Mouse (Mus musculus) forebrain, embryonic 16.5 days (tissue): ENCODE results near the gene Barhl1. TPM values are rescaled to one million over a fixed set of nuclear protein-coding genes. Genes with fewer than 3 reads are reported as not detected.

Experiments
- ATAC-seq: fragments of 200-750 bp; cut with Nextera tagmentation; 2 replicates; pipeline ENCODE4 v1.8.0; 2017; ENCODE audit warnings: mild to moderate bottlenecking, moderate library complexity
- H3K27ac ChIP-seq: fragments of 300-500 bp; sonication (generic); 2 replicates; pipeline ENCODE4 v1.5.1; 2014; ENCODE audit warnings: low read length, control low read depth
- H3K27me3 ChIP-seq: fragments of 300-500 bp; sonication (generic); replicated peaks from 2 replicates; pipeline ENCODE4 v1.6.1; 2014; ENCODE audit warnings: low read length; ENCODE audit not compliant: control insufficient read depth, insufficient read depth
- H3K36me3 ChIP-seq: fragments of 300-500 bp; sonication (generic); 2 replicates; pipeline ENCODE4 v1.6.1; 2014; ENCODE audit not compliant: control insufficient read depth, insufficient read depth
- H3K4me1 ChIP-seq: fragments of 300-500 bp; sonication (generic); replicated peaks from 2 replicates; pipeline ENCODE4 v1.6.1; 2014; ENCODE audit warnings: low read length; ENCODE audit not compliant: control insufficient read depth, insufficient read depth
- H3K4me2 ChIP-seq: fragments of 300-500 bp; sonication (generic); 2 replicates; pipeline ENCODE4 v1.6.1; 2014; ENCODE audit warnings: mild to moderate bottlenecking, low read length, control low read depth
- H3K4me3 ChIP-seq: fragments of 300-500 bp; sonication (generic); replicated peaks from 2 replicates; pipeline ENCODE4 v1.5.1; 2014; ENCODE audit warnings: mild to moderate bottlenecking, low read length, control low read depth
- H3K9ac ChIP-seq: fragments of 300-500 bp; sonication (generic); replicated peaks from 2 replicates; pipeline ENCODE4 v1.6.1; 2014; ENCODE audit warnings: low read depth, low read length, control low read depth
- H3K9me3 ChIP-seq: fragments of 300-500 bp; sonication (generic); 2 replicates; pipeline ENCODE4 v1.6.1; 2016; ENCODE audit warnings: low read length; ENCODE audit not compliant: control insufficient read depth
- WGBS: fragments of 180-500 bp; shearing (Covaris S2); extraction: QIAGEN DNeasy Blood & Tissue Kit; methylation state at CpG from one replicate; pipeline ENCODE4 v1.1.7; 2014; 5-methylcytosine and 5-hydroxymethylcytosine counted together
- polyA plus RNA-seq: library from polyadenylated mRNA; unstranded; fragments of >200 nt; fragmentation: Nextera tagmentation; extraction: Ambion mirVana; gene quantifications from 2 replicates; pipeline ENCODE4 v1.2.1, GENCODE M21; 2015

Barhl1 gene
- 0.83 and 0.89 TPM in 2 replicates for polyA plus RNA-seq

DNA sequence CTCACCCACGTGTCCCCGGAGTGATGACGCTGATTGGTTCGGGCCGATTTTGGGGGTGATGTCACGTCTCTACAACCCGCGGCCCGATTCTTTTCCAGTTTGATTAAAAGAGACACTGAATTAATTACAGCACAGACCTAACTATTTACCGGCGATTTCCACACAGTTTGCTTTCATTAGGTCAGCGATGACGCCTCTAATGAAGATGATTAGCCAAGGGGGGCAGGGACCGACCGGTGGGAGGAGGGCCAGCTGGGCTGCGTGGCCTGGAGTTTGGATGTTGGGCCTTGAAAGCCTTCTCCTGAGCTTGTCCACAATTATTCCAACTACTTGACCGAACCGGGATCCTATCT, at the start of gene Barhl1:
Barhl1 (minus strand) TSS at position 156 of the 353 bp plus-strand sequence.
- Histone ChIP-seq H3K4me2 (no peak within 1 kb of the TSS), H3K9me3 (no peaks in the 10 kb centered on the region), H3K27me3 (peaks cover 69% of the 10 kb centered on the region), H3K27ac (no peak within 1 kb of the TSS), H3K9ac (no peak within 1 kb of the TSS), H3K36me3 (no peaks in the 10 kb centered on the region), H3K4me1 (peaks cover 15% of the 10 kb centered on the region), H3K4me3 (no peak within 1 kb of the TSS)
- ATAC-seq, result no peak
- WGBS, result under 1% methylated on average over 18 of the region's 18 CpGs

DNA sequence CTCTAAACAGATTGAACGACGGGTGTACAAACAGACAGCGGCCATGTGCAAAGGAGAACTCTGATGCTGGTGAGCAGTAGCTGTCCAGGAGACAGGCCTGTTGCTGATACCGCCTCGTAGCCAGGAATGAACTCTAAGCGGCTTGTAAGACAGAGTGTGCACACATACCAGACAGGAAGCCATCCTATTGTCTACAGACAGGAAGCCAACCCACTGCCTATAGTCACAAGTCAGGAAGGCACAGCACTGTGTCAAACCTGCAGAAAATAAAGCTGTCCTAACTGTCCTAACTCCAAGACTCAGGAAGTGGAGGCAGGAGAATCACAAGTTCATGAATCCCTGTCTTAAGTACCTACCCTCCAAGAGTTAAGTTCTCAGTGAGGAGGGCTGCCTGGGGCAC, 47.1 kb upstream of the Barhl1 start:
- Histone ChIP-seq H3K9ac (no peak overlapping the region), H3K4me1 (no peaks in the 10 kb centered on the region), H3K27me3 (no peaks in the 10 kb centered on the region), H3K9me3 (no peaks in the 10 kb centered on the region), H3K27ac (no peak overlapping the region), H3K4me2 (no peak overlapping the region), H3K36me3 (no peaks in the 10 kb centered on the region), H3K4me3 (no peak overlapping the region)
- 88% methylated on average over 6 of the region's 6 CpGs for WGBS
- ATAC-seq, result no peak

DNA sequence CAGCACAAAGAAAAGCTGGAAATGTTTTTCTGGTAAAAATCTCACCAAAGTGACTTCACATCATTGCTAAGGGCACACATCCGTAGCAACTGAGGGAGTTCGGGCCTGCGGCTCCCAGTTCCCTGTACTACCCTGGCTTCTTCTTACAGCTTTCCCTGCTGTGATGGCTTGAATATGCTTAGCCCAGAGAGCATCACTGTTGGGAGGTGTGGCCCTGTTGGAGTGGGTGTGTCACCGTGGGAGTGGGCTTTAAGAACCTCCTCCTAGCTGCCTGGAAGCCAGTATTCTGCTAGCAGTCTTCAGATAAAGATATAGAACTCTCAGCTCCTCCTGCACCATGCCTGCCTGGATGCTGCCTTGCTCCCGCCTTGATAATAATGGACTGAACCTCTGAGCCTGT, 45.2 kb upstream of the Barhl1 start:
- Histone ChIP-seq H3K4me1 (no peaks in the 10 kb centered on the region), H3K9me3 (no peaks in the 10 kb centered on the region), H3K9ac (no peak overlapping the region), H3K4me2 (no peak overlapping the region), H3K27ac (no peak overlapping the region), H3K4me3 (no peak overlapping the region), H3K36me3 (no peaks in the 10 kb centered on the region), H3K27me3 (no peaks in the 10 kb centered on the region)
- WGBS, result 67% methylated on average over 5 of the region's 5 CpGs
- ATAC-seq, result no peak

DNA sequence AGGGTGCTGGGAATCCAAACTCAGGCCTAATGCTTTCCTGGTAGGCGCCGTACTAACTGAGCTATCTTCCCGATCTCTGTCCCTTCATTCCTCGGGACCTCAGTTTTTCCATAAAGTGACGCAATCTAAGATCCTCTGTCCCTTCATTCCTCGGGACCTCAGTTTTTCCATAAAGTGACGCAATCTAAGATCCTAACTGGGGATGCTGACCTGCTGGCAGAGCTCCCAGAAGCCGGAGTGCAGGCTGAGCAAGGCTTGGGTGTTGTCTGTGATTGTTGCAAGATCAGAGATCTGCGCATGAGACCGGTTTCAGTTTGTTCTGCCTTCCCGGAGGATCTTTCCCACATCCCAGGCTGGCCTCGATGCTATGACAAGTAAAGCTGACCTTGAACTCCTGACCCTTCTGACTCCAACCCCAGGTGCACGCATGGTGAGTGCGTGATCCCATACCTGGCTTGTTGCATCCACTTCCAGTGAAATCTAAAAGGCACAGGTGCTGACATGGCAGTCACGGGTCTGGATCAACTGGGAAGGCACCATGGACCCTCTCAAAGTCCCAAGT, 44.6 kb upstream of the Barhl1 start:
- WGBS, result 88% methylated on average over 15 of the region's 15 CpGs
- no peak overlapping the region for H3K9ac ChIP-seq
- H3K27ac ChIP-seq, result no peak overlapping the region
- H3K4me2 ChIP-seq, result no peak overlapping the region
- H3K9me3 ChIP-seq, result no peaks in the 10 kb centered on the region
- no peak for ATAC-seq
- no peaks in the 10 kb centered on the region for H3K4me1 ChIP-seq
- no peak overlapping the region for H3K4me3 ChIP-seq
- no peaks in the 10 kb centered on the region for H3K36me3 ChIP-seq
- H3K27me3 ChIP-seq, result no peaks in the 10 kb centered on the region

GRCm38 (mm10) chr2:28956874-28957273, 40.4 kb upstream of the Barhl1 start:
- no peak overlapping the region for H3K4me2 ChIP-seq
- H3K4me3 ChIP-seq, result no peak overlapping the region
- no peaks in the 10 kb centered on the region for H3K36me3 ChIP-seq
- no peak overlapping the region for H3K9ac ChIP-seq
- H3K4me1 ChIP-seq, result no peaks in the 10 kb centered on the region
- no peaks in the 10 kb centered on the region for H3K9me3 ChIP-seq
- H3K27ac ChIP-seq, result no peak overlapping the region
- no peak for ATAC-seq
- no peaks in the 10 kb centered on the region for H3K27me3 ChIP-seq
- WGBS, result 81% methylated on average over 4 of the region's 4 CpGs

- H3K27me3 ChIP-seq, result no peaks in the 10 kb centered on the region
- no peaks in the 10 kb centered on the region for H3K36me3 ChIP-seq
- WGBS, result 72% methylated on average over 9 of the region's 9 CpGs
- H3K9ac ChIP-seq, result no peak overlapping the region
- no peaks in the 10 kb centered on the region for H3K9me3 ChIP-seq
- H3K4me1 ChIP-seq, result no peaks in the 10 kb centered on the region
- H3K4me2 ChIP-seq, result no peak overlapping the region
- H3K4me3 ChIP-seq, result no peak overlapping the region
- no peak overlapping the region for H3K27ac ChIP-seq
- no peak for ATAC-seq
Measured at GRCm38 (mm10) chr2:28954595-28954994, 38.1 kb upstream of the Barhl1 start.

DNA sequence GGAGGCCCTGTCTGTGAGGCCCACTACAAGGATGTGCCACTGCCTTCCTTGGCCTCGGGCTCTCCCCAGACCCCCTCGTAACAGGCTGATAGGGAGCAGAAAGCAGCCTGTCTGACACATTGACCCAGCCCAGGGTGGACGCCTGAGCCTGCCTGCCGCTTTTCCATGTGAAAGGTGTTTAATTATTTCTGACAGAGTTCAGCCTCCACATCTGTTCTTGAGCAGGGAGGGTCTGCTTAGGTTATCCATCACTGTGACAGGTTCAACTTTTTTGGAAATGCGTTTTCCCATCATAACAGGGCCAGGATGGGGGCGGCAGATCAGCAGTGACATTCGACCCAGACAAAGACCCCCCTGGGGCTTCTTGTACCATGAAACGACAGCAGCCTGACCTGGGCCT, 36.5 kb upstream of the Barhl1 start:
- Histone ChIP-seq H3K36me3 (no peaks in the 10 kb centered on the region), H3K9ac (no peak overlapping the region), H3K4me2 (no peak overlapping the region), H3K4me3 (no peak overlapping the region), H3K4me1 (no peaks in the 10 kb centered on the region), H3K27ac (no peak overlapping the region), H3K27me3 (no peaks in the 10 kb centered on the region), H3K9me3 (no peaks in the 10 kb centered on the region)
- ATAC-seq, result no peak
- 63% methylated on average over 8 of the region's 8 CpGs for WGBS

DNA sequence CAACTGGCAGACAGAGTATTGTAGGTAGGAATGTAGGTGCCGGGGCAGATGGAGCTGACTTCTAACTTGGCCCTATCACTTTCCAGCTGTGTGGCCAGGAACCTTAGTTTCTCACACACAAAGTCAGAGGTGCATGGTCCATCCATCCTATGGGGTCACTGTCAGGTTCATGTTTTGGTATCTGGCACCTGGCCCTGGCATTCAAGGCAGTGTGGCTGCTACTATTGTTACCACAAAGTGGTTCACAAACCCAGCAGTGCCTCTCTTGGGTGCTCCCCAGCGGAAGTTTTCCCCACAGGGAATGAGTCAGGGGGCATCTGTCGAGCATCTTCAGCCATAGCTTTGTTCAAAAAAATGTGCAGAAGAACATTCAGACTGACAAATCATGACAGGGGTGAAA, 29.8 kb upstream of the Barhl1 start:
- H3K27me3 ChIP-seq, result no peaks in the 10 kb centered on the region
- no peak overlapping the region for H3K9ac ChIP-seq
- H3K27ac ChIP-seq, result no peak overlapping the region
- WGBS, result 84% methylated on average over 3 of the region's 3 CpGs
- no peaks in the 10 kb centered on the region for H3K9me3 ChIP-seq
- H3K4me3 ChIP-seq, result no peak overlapping the region
- no peak for ATAC-seq
- H3K36me3 ChIP-seq, result no peaks in the 10 kb centered on the region
- no peak overlapping the region for H3K4me2 ChIP-seq
- peaks cover 11% of the 10 kb centered on the region for H3K4me1 ChIP-seq

DNA sequence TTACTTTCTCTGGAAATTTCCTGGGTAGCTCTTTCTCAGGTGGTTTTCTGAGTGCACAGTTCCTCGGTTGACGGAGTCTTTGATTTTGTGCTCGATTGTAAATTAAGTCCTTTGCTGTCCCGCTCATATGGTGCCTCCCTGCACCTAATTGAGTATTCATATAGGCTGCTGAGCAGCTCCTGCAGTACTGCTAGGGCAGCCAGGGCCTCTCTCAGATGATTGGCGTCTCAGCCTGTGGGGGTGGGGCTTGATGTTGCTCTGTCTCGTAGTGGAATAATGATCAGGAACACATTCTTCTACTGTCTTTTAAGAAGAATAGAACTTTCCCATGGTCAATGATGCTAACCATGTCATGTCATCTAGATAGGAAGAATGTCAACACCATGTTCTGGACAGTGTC, 28.9 kb upstream of the Barhl1 start:
- Histone ChIP-seq H3K36me3 (no peaks in the 10 kb centered on the region), H3K27ac (no peak overlapping the region), H3K4me3 (no peak overlapping the region), H3K27me3 (no peaks in the 10 kb centered on the region), H3K9me3 (no peaks in the 10 kb centered on the region), H3K4me1 (peaks cover 11% of the 10 kb centered on the region), H3K9ac (no peak overlapping the region), H3K4me2 (no peak overlapping the region)
- no peak for ATAC-seq
- WGBS, result 19% methylated on average over 6 of the region's 6 CpGs
